Comparison of ENCODE assay signal across 8 mouse cellular contexts in the genomic region with DNA sequence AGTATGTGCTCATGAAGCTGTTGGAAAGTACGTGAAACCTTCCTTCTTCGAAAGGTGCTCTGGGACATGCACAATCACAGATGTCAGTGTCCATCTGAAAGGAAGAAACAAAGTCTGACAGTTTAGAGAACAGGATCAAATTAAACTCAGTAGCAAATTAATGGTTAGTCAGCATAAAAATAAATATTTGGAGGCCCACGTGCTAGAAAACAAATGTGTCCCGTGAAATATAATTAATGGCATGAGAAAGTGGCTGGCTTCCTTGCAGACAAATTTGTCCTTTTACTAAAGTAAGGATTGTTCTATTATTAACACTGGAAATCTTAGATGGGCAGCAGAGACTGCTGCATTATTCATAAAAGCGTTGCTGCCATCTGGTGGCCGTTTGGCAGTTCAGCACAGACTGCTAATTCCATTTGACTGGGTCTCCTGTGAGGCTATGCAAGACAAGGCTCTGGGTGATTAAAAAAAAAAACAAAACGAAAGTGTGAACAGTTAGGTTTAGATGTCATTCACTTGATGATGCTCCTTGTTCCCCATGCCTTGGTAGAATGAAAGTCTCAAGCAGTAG.
DNase-seq lines count a peak whose midpoint lies in the region; ATAC-seq and TF ChIP-seq lines count a peak whose summit lies in the region.

No protein-coding gene starts in this region.

- no peak overlapping the region for H3K4me2 ChIP-seq in midbrain, postnatal 0 days (ENCODE audit: low read depth, low read length, poor library complexity, severe bottlenecking)

- intact Hi-C loops in left cerebral cortex, postnatal 4 days (cut with DNase I): loop anchor here (5.0 kb wide), 2 partner anchors 115 to 180 kb away; no protein-coding TSS in a partner anchor

- no peak overlapping the region for H3K4me3 ChIP-seq in kidney, adult 2 months (ENCODE audit: insufficient read depth, low read depth, low read length)
- H3K4me3 ChIP-seq in midbrain, postnatal 0 days (ENCODE audit: low read depth, low read length): no peak overlapping the region

- H3K27me3 ChIP-seq in kidney, adult 2 months (replicated peaks; ENCODE audit: control insufficient read depth, insufficient read depth, low read length): no peaks in the 10 kb centered on the region
- H3K27me3 ChIP-seq in midbrain, postnatal 0 days (ENCODE audit: insufficient read depth, low read length): no peaks in the 10 kb centered on the region

- ATAC-seq in granulocyte monocyte progenitor cell, adult 5-6 weeks (replicated peaks; ENCODE audit: poor library complexity, severe bottlenecking): peak; percentile 89
- peak; percentile 83 for ATAC-seq in midbrain, postnatal 0 days (ENCODE audit: low FRiP score)

- no peak overlapping the region for H3K9ac ChIP-seq in midbrain, postnatal 0 days (replicated peaks; ENCODE audit: low read length, poor library complexity, severe bottlenecking)

- no peaks in the 10 kb centered on the region for H3K9me3 ChIP-seq in midbrain, postnatal 0 days (ENCODE audit: low read length)

- TF ChIP-seq POLR2A in kidney, adult 2 months (IDR thresholded peaks at IDR 0.05; ENCODE audit: low read depth, low read length): no peak

- DNase-seq in 3134 (ENCODE audit: extremely low read depth, insufficient read length, low spot score): peak; percentile 9
- peak; percentile 33 for DNase-seq in adrenal gland, adult 8-10 months
- DNase-seq in embryo, embryonic 11.5 days (ENCODE audit: low read depth, low spot score): peak; percentile 71
- DNase-seq in kidney, adult 2 months: peak; percentile 79
- DNase-seq in left cerebral cortex, postnatal 4 days: peak; percentile 81
- peak; percentile 93 for DNase-seq in midbrain, postnatal 0 days (ENCODE audit: low spot score)
- peak; percentile 22 to 58 for DNase-seq in spleen, postnatal 14 days (ENCODE audit: low spot score in 2 of 2)

- H3K4me1 ChIP-seq in kidney, adult 2 months (ENCODE audit: control insufficient read depth, insufficient read depth, low read length): no peaks in the 10 kb centered on the region
- H3K4me1 ChIP-seq in midbrain, postnatal 0 days (ENCODE audit: insufficient read depth, low read length): no peaks in the 10 kb centered on the region

- peak; percentile 85 for TF ChIP-seq CTCF in kidney, adult 2 months (conservative IDR thresholded peaks at IDR 0.05; ENCODE audit: insufficient read depth, insufficient read length, low read depth, low read length)
- TF ChIP-seq CTCF in midbrain, postnatal 0 days (IDR thresholded peaks at IDR 0.05): peak; percentile 94

- no peak overlapping the region for H3K27ac ChIP-seq in kidney, adult 2 months (ENCODE audit: insufficient read depth, low read depth, low read length)
- no peak overlapping the region for H3K27ac ChIP-seq in midbrain, postnatal 0 days (ENCODE audit: low read depth, low read length)

- WGBS in kidney, adult 2 months: 20% methylated on average over 7 of the region's 7 CpGs
- WGBS in midbrain, postnatal 0 days: 18% methylated on average over 7 of the region's 7 CpGs

- no peaks in the 10 kb centered on the region for H3K36me3 ChIP-seq in kidney, adult 2 months (ENCODE audit: control insufficient read depth, insufficient read depth, low read length)
- no peaks in the 10 kb centered on the region for H3K36me3 ChIP-seq in midbrain, postnatal 0 days (ENCODE audit: insufficient read depth, low read length)

Comparison
In these comparisons a context has a peak if more than half of its experiments do, and no peak if none do; other contexts are left out.
1. DNase-seq: peak in every context shown above with its lines; median percentile 93 in midbrain, postnatal 0 days; 81 in left cerebral cortex, postnatal 4 days; 79 in kidney, adult 2 months; 71 in embryo, embryonic 11.5 days; 40 in spleen, postnatal 14 days; 33 in adrenal gland, adult 8-10 months; 9 in 3134.